Mouse (Mus musculus) liver, embryonic 15.5 days (tissue): ENCODE measurements at regions not wholly inside any gene's neighbourhood (a gene's known extent, or its start where the extent isn't known, plus 50 kb on each side); places are given as distances from the start of the nearest gene placed in this dataset.

ENCODE experiments used
- ATAC-seq: fragments of 200-750 bp; cut with Nextera tagmentation; 2 replicates; pipeline ENCODE4 v1.8.0; 2017; ENCODE audit warnings: moderate number of reproducible peaks, mild to moderate bottlenecking, moderate library complexity; ENCODE audit not compliant: insufficient read depth
- H3K27ac ChIP-seq: fragments of 300-500 bp; sonication (generic); replicated peaks from 2 replicates; pipeline ENCODE4 v1.5.1; 2015; ENCODE audit warnings: mild to moderate bottlenecking, inconsistent platforms
- H3K27me3 ChIP-seq: fragments of 300-500 bp; sonication (generic); 2 replicates; pipeline ENCODE4 v1.6.1; 2015; ENCODE audit warnings: mild to moderate bottlenecking, inconsistent platforms
- H3K36me3 ChIP-seq: fragments of 300-500 bp; sonication (generic); replicated peaks from 2 replicates; pipeline ENCODE4 v1.6.1; 2015; ENCODE audit warnings: moderate library complexity, mild to moderate bottlenecking, inconsistent platforms
- H3K4me1 ChIP-seq: fragments of 300-500 bp; sonication (generic); replicated peaks from 2 replicates; pipeline ENCODE4 v1.6.1; 2015; ENCODE audit warnings: inconsistent platforms
- H3K4me2 ChIP-seq: fragments of 300-500 bp; sonication (generic); 2 replicates; pipeline ENCODE4 v1.6.1; 2015; ENCODE audit warnings: moderate library complexity, mild to moderate bottlenecking, inconsistent platforms
- H3K4me3 ChIP-seq: fragments of 300-500 bp; sonication (generic); replicated peaks from 2 replicates; pipeline ENCODE4 v1.5.1; 2015; ENCODE audit warnings: mild to moderate bottlenecking, inconsistent platforms
- H3K9ac ChIP-seq: fragments of 300-500 bp; sonication (generic); 2 replicates; pipeline ENCODE4 v1.6.1; 2015; ENCODE audit warnings: moderate library complexity, mild to moderate bottlenecking, inconsistent platforms
- H3K9me3 ChIP-seq: fragments of 300-500 bp; sonication (generic); replicated peaks from 2 replicates; pipeline ENCODE4 v1.6.1; 2016; ENCODE audit warnings: inconsistent platforms
- whole genome bisulfite sequencing: fragments of 180-500 bp; shearing (Covaris S2); methylation state at CpG from one replicate; pipeline ENCODE4 v1.1.7; 2015; ENCODE audit warnings: mixed read lengths; ENCODE audit not compliant: insufficient replicate concordance; 5-methylcytosine and 5-hydroxymethylcytosine counted together

- Histone ChIP-seq H3K4me1 (no peaks in the 10 kb centered on the region), H3K27ac (no peak overlapping the region), H3K9ac (no peak overlapping the region), H3K27me3 (no peaks in the 10 kb centered on the region), H3K4me2 (no peak overlapping the region), H3K9me3 (no peaks in the 10 kb centered on the region), H3K4me3 (no peak overlapping the region), H3K36me3 (no peaks in the 10 kb centered on the region)
- WGBS, result 75% methylated on average over 10 of the region's 10 CpGs
- ATAC-seq, result no peak
Measured at GRCm38 (mm10) chr7:36940611-36941010, 242.7 kb downstream of the Tshz3 start.

- Histone ChIP-seq H3K36me3 (no peaks in the 10 kb centered on the region), H3K27me3 (no peaks in the 10 kb centered on the region), H3K9me3 (no peaks in the 10 kb centered on the region), H3K4me1 (no peaks in the 10 kb centered on the region), H3K27ac (no peak overlapping the region), H3K4me3 (no peak overlapping the region), H3K4me2 (no peak overlapping the region), H3K9ac (no peak overlapping the region)
- WGBS, result 60% methylated on average over 14 of the region's 14 CpGs
- no peak for ATAC-seq
Measured at GRCm38 (mm10) chr7:36945024-36945815, 247.3 kb downstream of the Tshz3 start.

- Histone ChIP-seq H3K36me3 (no peaks in the 10 kb centered on the region), H3K4me2 (no peak overlapping the region), H3K27me3 (no peaks in the 10 kb centered on the region), H3K4me1 (no peaks in the 10 kb centered on the region), H3K9me3 (no peaks in the 10 kb centered on the region), H3K9ac (no peak overlapping the region), H3K27ac (no peak overlapping the region), H3K4me3 (no peak overlapping the region)
- WGBS, result 71% methylated on average over 10 of the region's 10 CpGs
- ATAC-seq, result no peak
Measured at GRCm38 (mm10) chr7:36949511-36949910, 251.6 kb downstream of the Tshz3 start.

GRCm38 (mm10) chr7:36955376-36955775, 257.5 kb downstream of the Tshz3 start:
- no peak overlapping the region for H3K4me3 ChIP-seq
- no peak for ATAC-seq
- H3K4me2 ChIP-seq, result no peak overlapping the region
- H3K9ac ChIP-seq, result no peak overlapping the region
- H3K4me1 ChIP-seq, result no peaks in the 10 kb centered on the region
- no peak overlapping the region for H3K27ac ChIP-seq
- no peaks in the 10 kb centered on the region for H3K36me3 ChIP-seq
- 58% methylated on average over 3 of the region's 3 CpGs for WGBS
- no peaks in the 10 kb centered on the region for H3K27me3 ChIP-seq
- H3K9me3 ChIP-seq, result no peaks in the 10 kb centered on the region

- no peaks in the 10 kb centered on the region for H3K36me3 ChIP-seq
- no peak for ATAC-seq
- no peaks in the 10 kb centered on the region for H3K27me3 ChIP-seq
- no peak overlapping the region for H3K9ac ChIP-seq
- H3K9me3 ChIP-seq, result no peaks in the 10 kb centered on the region
- H3K4me1 ChIP-seq, result no peaks in the 10 kb centered on the region
- H3K4me3 ChIP-seq, result no peak overlapping the region
- 53% methylated on average over 8 of the region's 8 CpGs for WGBS
- H3K27ac ChIP-seq, result no peak overlapping the region
- H3K4me2 ChIP-seq, result no peak overlapping the region
Measured at GRCm38 (mm10) chr7:36958255-36958654, 260.3 kb downstream of the Tshz3 start.

- ATAC-seq, result no peak
- no peak overlapping the region for H3K4me3 ChIP-seq
- 44% methylated on average over 7 of the region's 7 CpGs for WGBS
- H3K9ac ChIP-seq, result no peak overlapping the region
- no peak overlapping the region for H3K27ac ChIP-seq
- H3K9me3 ChIP-seq, result no peaks in the 10 kb centered on the region
- H3K36me3 ChIP-seq, result no peaks in the 10 kb centered on the region
- H3K4me2 ChIP-seq, result no peak overlapping the region
- H3K27me3 ChIP-seq, result no peaks in the 10 kb centered on the region
- H3K4me1 ChIP-seq, result no peaks in the 10 kb centered on the region
Measured at GRCm38 (mm10) chr7:36971772-36972171, 273.9 kb downstream of the Tshz3 start.

GRCm38 (mm10) chr7:36973654-36974320, 275.9 kb downstream of the Tshz3 start:
- Histone ChIP-seq H3K27me3 (no peaks in the 10 kb centered on the region), H3K4me1 (no peaks in the 10 kb centered on the region), H3K9ac (no peak overlapping the region), H3K27ac (no peak overlapping the region), H3K9me3 (no peaks in the 10 kb centered on the region), H3K4me2 (no peak overlapping the region), H3K4me3 (no peak overlapping the region), H3K36me3 (no peaks in the 10 kb centered on the region)
- 47% methylated on average over 10 of the region's 10 CpGs for WGBS
- no peak for ATAC-seq

GRCm38 (mm10) chr7:36974573-36974972, 276.7 kb downstream of the Tshz3 start:
- no peak overlapping the region for H3K4me3 ChIP-seq
- no peaks in the 10 kb centered on the region for H3K36me3 ChIP-seq
- H3K27me3 ChIP-seq, result no peaks in the 10 kb centered on the region
- no peaks in the 10 kb centered on the region for H3K9me3 ChIP-seq
- 33% methylated on average over 4 of the region's 4 CpGs for WGBS
- ATAC-seq, result no peak
- H3K27ac ChIP-seq, result no peak overlapping the region
- no peak overlapping the region for H3K9ac ChIP-seq
- no peaks in the 10 kb centered on the region for H3K4me1 ChIP-seq
- no peak overlapping the region for H3K4me2 ChIP-seq

GRCm38 (mm10) chr7:36975475-36975874, 277.6 kb downstream of the Tshz3 start:
- Histone ChIP-seq H3K9ac (no peak overlapping the region), H3K9me3 (no peaks in the 10 kb centered on the region), H3K4me3 (no peak overlapping the region), H3K27me3 (no peaks in the 10 kb centered on the region), H3K27ac (no peak overlapping the region), H3K36me3 (no peaks in the 10 kb centered on the region), H3K4me1 (no peaks in the 10 kb centered on the region), H3K4me2 (no peak overlapping the region)
- WGBS, result 12% methylated on average over 5 of the region's 5 CpGs
- no peak for ATAC-seq

GRCm38 (mm10) chr7:36977819-36978218, 279.9 kb downstream of the Tshz3 start:
- Histone ChIP-seq H3K36me3 (no peaks in the 10 kb centered on the region), H3K9me3 (no peaks in the 10 kb centered on the region), H3K4me3 (no peak overlapping the region), H3K27me3 (no peaks in the 10 kb centered on the region), H3K4me1 (no peaks in the 10 kb centered on the region), H3K4me2 (no peak overlapping the region), H3K9ac (no peak overlapping the region), H3K27ac (no peak overlapping the region)
- no peak for ATAC-seq
- 68% methylated on average over 12 of the region's 12 CpGs for WGBS

- no peak overlapping the region for H3K4me2 ChIP-seq
- no peak overlapping the region for H3K9ac ChIP-seq
- H3K36me3 ChIP-seq, result no peaks in the 10 kb centered on the region
- 43% methylated on average over 1 of the region's 1 CpGs for WGBS
- H3K4me1 ChIP-seq, result no peaks in the 10 kb centered on the region
- no peaks in the 10 kb centered on the region for H3K27me3 ChIP-seq
- H3K9me3 ChIP-seq, result no peaks in the 10 kb centered on the region
- ATAC-seq, result no peak
- no peak overlapping the region for H3K4me3 ChIP-seq
- no peak overlapping the region for H3K27ac ChIP-seq
Measured at GRCm38 (mm10) chr7:36989380-36989779, 291.5 kb downstream of the Tshz3 start.
